Mouse (Mus musculus) cerebellum, adult 9-11 months (tissue): ENCODE measurements around the gene Mrpl51.

Experiments
- DNase-seq: peaks from one replicate; pipeline ENCODE4 v3.0.0; 2022

The Mrpl51 gene

GRCm38 (mm10) chr6:125191332-125192015, at the start of gene Mrpl51, which contains the start of gene Ncapd2:
Mrpl51 (plus strand) TSS chr6:125191801.
Ncapd2 (minus strand) TSS chr6:125191701.
- DNase-seq: peak; percentile 98

GRCm38 (mm10) chr6:125142436-125142835, 49.2 kb upstream of the Mrpl51 start:
- no peak for DNase-seq

- DNase-seq: no peak
Observed at GRCm38 (mm10) chr6:125143128-125143527, 48.5 kb upstream of the Mrpl51 start.

GRCm38 (mm10) chr6:125143904-125144303, 47.7 kb upstream of the Mrpl51 start:
- DNase-seq: peak; percentile 41

GRCm38 (mm10) chr6:125145001-125145400, 46.6 kb upstream of the Mrpl51 start, which contains the start of gene Iffo1:
Iffo1 (plus strand) TSS chr6:125145241.
- peak; percentile 96 for DNase-seq

- DNase-seq: peak; percentile 68
Observed at GRCm38 (mm10) chr6:125145479-125145951, 46.1 kb upstream of the Mrpl51 start.

GRCm38 (mm10) chr6:125146148-125146547, 45.5 kb upstream of the Mrpl51 start:
- peak; percentile 43 for DNase-seq

- DNase-seq: peak; percentile 68
Observed at GRCm38 (mm10) chr6:125146797-125147196, 44.8 kb upstream of the Mrpl51 start.

- peak; percentile 43 for DNase-seq
Observed at GRCm38 (mm10) chr6:125147329-125147728, 44.3 kb upstream of the Mrpl51 start.

- DNase-seq: peak; percentile 71
Observed at GRCm38 (mm10) chr6:125148251-125148925, 43.2 kb upstream of the Mrpl51 start.

- DNase-seq: peak; percentile 71
Observed at GRCm38 (mm10) chr6:125148926-125149568, 42.6 kb upstream of the Mrpl51 start.

- DNase-seq: no peak
Observed at GRCm38 (mm10) chr6:125149569-125149950, 42.0 kb upstream of the Mrpl51 start.

- peak; percentile 48 for DNase-seq
Observed at GRCm38 (mm10) chr6:125152212-125153017, 39.2 kb upstream of the Mrpl51 start.

GRCm38 (mm10) chr6:125153018-125153389, 38.6 kb upstream of the Mrpl51 start:
- DNase-seq: no peak

GRCm38 (mm10) chr6:125153682-125154081, 37.9 kb upstream of the Mrpl51 start:
- DNase-seq: no peak

GRCm38 (mm10) chr6:125154550-125154949, 37.1 kb upstream of the Mrpl51 start:
- peak; percentile 35 for DNase-seq

- DNase-seq: peak; percentile 27
Observed at GRCm38 (mm10) chr6:125155262-125155661, 36.3 kb upstream of the Mrpl51 start.

- DNase-seq: no peak
Observed at GRCm38 (mm10) chr6:125156491-125156890, 35.1 kb upstream of the Mrpl51 start.

GRCm38 (mm10) chr6:125156903-125157614, 34.5 kb upstream of the Mrpl51 start:
- DNase-seq: no peak

GRCm38 (mm10) chr6:125158944-125159492, 32.6 kb upstream of the Mrpl51 start:
- peak; percentile 31 for DNase-seq

- peak; percentile 19 for DNase-seq
Observed at GRCm38 (mm10) chr6:125159773-125160557, 31.6 kb upstream of the Mrpl51 start.
